Mouse (Mus musculus) stomach, embryonic 16.5 days (tissue): ENCODE data around the gene Ank3. TPM values are rescaled to one million over a fixed set of nuclear protein-coding genes. Genes with fewer than 3 reads are reported as not detected.

Experiments used
- ATAC-seq: fragments of 200-750 bp; cut with Nextera tagmentation; 2 replicates; pipeline ENCODE4 v1.8.0; 2017; ENCODE audit warnings: moderate number of reproducible peaks, moderate TSS enrichment; ENCODE audit not compliant: insufficient read depth, low FRiP score
- H3K27ac ChIP-seq: fragments of 300-500 bp; sonication (generic); 2 replicates; pipeline ENCODE4 v1.5.1; 2014; ENCODE audit warnings: low read length
- H3K27me3 ChIP-seq: fragments of 300-500 bp; sonication (generic); 2 replicates; pipeline ENCODE4 v1.6.1; 2014; ENCODE audit warnings: low read length, control low read depth, mixed read lengths; ENCODE audit not compliant: control insufficient read depth, insufficient read depth
- H3K36me3 ChIP-seq: fragments of 300-500 bp; sonication (generic); 2 replicates; pipeline ENCODE4 v1.6.1; 2014; ENCODE audit warnings: low read length; ENCODE audit not compliant: control insufficient read depth, insufficient read depth
- H3K4me1 ChIP-seq: fragments of 300-500 bp; sonication (generic); 2 replicates; pipeline ENCODE4 v1.6.1; 2014; ENCODE audit warnings: low read length, control low read depth, mixed read lengths; ENCODE audit not compliant: control insufficient read depth, insufficient read depth
- H3K4me2 ChIP-seq: fragments of 300-500 bp; sonication (generic); 2 replicates; pipeline ENCODE4 v1.6.1; 2014; ENCODE audit warnings: low read depth, low read length, mixed read lengths
- H3K4me3 ChIP-seq: fragments of 300-500 bp; sonication (generic); replicated peaks from 2 replicates; pipeline ENCODE4 v1.5.1; 2014; ENCODE audit warnings: mild to moderate bottlenecking, low read length
- H3K9ac ChIP-seq: fragments of 300-500 bp; sonication (generic); 2 replicates; pipeline ENCODE4 v1.6.1; 2014; ENCODE audit warnings: low read length
- H3K9me3 ChIP-seq: fragments of 300-500 bp; sonication (generic); replicated peaks from 2 replicates; pipeline ENCODE4 v1.6.1; 2016; ENCODE audit warnings: low read length, control low read depth; ENCODE audit not compliant: control insufficient read depth
- WGBS: fragments of 180-500 bp; shearing (Covaris S2); extraction: QIAGEN DNeasy Blood & Tissue Kit; methylation state at CpG from one replicate; pipeline ENCODE4 v1.1.7; 2014; 5-methylcytosine and 5-hydroxymethylcytosine counted together
- polyA plus RNA-seq: library from polyadenylated mRNA; unstranded; fragments of >200 nt; fragmentation: Nextera tagmentation; extraction: Ambion mirVana; gene quantifications from 2 replicates; pipeline ENCODE4 v1.2.1, GENCODE M21; 2015

Ank3 gene
- polyA plus RNA-seq, 1 experiment from 2014 or later = 37.7 TPM

DNA sequence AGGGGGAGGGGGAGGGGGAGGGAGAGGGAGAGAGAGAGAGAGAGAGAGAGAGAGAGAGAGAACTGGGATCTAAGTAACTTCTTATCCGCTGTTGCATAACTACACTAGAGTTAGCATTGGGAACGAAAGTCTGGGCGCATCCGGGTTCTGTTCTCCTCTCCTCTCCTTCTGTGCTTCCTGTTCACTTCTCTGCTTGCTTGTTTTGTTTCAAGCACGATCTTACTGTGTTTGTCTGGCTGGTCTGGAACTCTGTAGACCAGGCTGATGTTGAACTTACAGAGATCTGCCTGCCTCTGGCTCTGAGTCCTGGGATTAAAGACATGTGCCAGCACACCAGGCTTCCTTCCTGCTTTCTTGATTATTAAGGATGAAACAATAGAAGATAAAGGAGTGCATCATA, 519.1 kb downstream of the Ank3 start:
- H3K36me3 ChIP-seq = no peaks in the 10 kb centered on the region
- no peaks in the 10 kb centered on the region for H3K27me3 ChIP-seq
- WGBS = 81% methylated on average over 5 of the region's 5 CpGs
- no peak overlapping the region for H3K4me2 ChIP-seq
- H3K27ac ChIP-seq = no peak overlapping the region
- peaks cover 3% of the 10 kb centered on the region; the same call in 1 of the 2 replicates for H3K4me1 ChIP-seq
- no peaks in the 10 kb centered on the region for H3K9me3 ChIP-seq
- H3K9ac ChIP-seq = no peak overlapping the region
- no peak for ATAC-seq
- no peak overlapping the region for H3K4me3 ChIP-seq

DNA sequence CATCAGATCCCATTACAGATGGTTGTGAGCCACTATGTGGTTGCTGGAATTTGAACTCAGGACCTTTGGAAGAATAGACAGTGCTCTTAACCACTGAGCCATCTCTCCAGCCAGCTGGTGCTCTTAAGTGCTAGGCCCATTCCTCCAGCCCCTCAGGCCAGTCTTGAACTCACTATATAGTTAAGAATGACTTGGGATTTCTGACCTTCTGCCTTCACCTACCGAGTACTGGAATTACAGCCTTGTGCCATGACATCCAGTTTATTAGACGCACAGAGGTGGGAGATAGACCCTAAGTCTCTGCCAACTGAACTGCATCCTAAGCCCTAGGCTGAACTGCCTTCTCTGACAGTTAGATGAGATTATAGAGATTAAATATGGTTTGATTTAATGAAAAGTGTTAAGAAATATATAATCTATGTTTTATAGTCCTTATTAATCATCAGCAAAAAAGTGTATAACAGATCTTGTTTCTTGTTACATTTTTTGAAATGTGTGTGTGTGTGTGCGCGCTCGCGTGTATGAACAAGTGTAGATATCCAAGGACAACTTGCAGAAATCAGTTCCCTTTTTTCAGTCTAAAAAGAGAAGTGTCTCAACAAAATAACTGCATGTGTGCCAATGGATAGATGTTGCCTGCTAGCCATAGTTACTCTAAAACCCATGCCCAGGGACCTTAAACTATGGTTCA, 520.0 kb downstream of the Ank3 start:
- H3K9ac ChIP-seq = no peak overlapping the region
- no peaks in the 10 kb centered on the region for H3K9me3 ChIP-seq
- peaks cover 3% of the 10 kb centered on the region; the same call in 1 of the 2 replicates for H3K4me1 ChIP-seq
- H3K4me2 ChIP-seq = no peak overlapping the region
- no peak overlapping the region for H3K4me3 ChIP-seq
- H3K36me3 ChIP-seq = no peaks in the 10 kb centered on the region
- ATAC-seq = no peak
- no peaks in the 10 kb centered on the region for H3K27me3 ChIP-seq
- 93% methylated on average over 6 of the region's 6 CpGs for WGBS
- no peak overlapping the region for H3K27ac ChIP-seq

DNA sequence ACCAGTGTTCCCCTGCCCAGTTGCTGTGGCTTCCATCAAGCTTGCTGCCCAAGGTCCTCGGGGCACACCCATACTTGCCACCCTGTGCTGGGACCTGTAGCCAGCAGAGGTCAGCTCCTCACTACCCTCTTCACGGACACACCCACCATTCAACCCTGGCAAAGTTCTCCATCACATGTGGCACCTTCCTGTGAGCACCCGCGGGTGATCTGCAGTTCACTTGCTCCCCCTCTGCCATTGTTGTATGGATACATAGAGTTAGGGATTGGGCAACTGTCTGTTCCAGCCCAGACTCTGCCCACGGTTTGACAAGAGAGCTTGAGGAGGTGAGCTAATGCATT, 520.5 kb downstream of the Ank3 start:
- Histone ChIP-seq H3K9ac (no peak overlapping the region), H3K9me3 (no peaks in the 10 kb centered on the region), H3K27me3 (no peaks in the 10 kb centered on the region), H3K4me3 (no peak overlapping the region), H3K36me3 (no peaks in the 10 kb centered on the region), H3K4me1 (peaks cover 3% of the 10 kb centered on the region; the same call in 1 of the 2 replicates), H3K4me2 (no peak overlapping the region), H3K27ac (no peak overlapping the region)
- 79% methylated on average over 5 of the region's 5 CpGs for WGBS
- no peak for ATAC-seq

DNA sequence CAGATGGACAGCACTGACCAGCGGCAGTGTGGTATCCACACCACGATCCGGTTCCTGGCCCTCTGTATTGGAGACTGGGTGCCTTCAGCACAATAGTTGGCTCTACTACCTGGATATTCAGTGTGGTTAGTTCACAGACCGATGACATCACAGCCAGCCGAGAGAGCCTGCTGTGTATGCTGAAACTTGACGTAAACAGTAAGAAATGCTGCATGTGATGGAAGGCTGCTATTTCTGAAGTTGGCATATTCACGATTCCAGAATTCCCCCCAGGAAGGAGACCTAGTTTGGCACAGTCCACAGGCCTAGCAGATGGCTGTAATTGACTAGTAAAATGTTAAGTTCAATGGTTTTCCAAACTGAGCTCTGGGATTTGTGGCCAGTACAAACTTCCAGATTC, 521.2 kb downstream of the Ank3 start:
- H3K4me2 ChIP-seq = no peak overlapping the region
- H3K9me3 ChIP-seq = no peaks in the 10 kb centered on the region
- no peaks in the 10 kb centered on the region for H3K36me3 ChIP-seq
- no peak overlapping the region for H3K27ac ChIP-seq
- peaks cover 10% of the 10 kb centered on the region; the same call in 1 of the 2 replicates for H3K4me1 ChIP-seq
- H3K9ac ChIP-seq = no peak overlapping the region
- no peaks in the 10 kb centered on the region for H3K27me3 ChIP-seq
- 72% methylated on average over 7 of the region's 7 CpGs for WGBS
- no peak overlapping the region for H3K4me3 ChIP-seq
- no peak for ATAC-seq

DNA sequence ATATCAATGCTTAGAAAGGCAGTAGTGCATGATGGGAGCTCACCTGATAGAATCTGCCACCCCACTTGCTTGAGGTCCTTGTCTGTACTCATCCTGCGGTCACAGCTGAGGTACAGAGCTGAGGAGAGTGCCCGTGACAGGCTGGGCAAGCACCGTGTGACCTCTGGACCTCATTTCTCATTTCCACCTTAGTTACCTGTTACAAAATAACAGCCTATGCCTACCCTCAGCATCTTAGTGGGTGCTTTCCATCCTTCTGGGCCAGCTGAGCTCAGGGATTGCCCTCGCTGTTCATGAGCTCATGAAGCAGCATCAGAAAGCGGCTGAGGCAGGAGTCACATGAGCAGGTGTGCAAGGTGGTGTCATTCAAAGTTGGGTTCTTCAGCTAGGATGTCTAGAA, 523.5 kb downstream of the Ank3 start:
- ATAC-seq = no peak
- Histone ChIP-seq H3K9me3 (no peaks in the 10 kb centered on the region), H3K27me3 (no peaks in the 10 kb centered on the region), H3K27ac (no peak overlapping the region), H3K9ac (no peak overlapping the region), H3K4me3 (no peak overlapping the region), H3K4me2 (no peak overlapping the region), H3K4me1 (peaks cover 20% of the 10 kb centered on the region; the same call in 1 of the 2 replicates), H3K36me3 (no peaks in the 10 kb centered on the region)
- WGBS = 80% methylated on average over 5 of the region's 5 CpGs

DNA sequence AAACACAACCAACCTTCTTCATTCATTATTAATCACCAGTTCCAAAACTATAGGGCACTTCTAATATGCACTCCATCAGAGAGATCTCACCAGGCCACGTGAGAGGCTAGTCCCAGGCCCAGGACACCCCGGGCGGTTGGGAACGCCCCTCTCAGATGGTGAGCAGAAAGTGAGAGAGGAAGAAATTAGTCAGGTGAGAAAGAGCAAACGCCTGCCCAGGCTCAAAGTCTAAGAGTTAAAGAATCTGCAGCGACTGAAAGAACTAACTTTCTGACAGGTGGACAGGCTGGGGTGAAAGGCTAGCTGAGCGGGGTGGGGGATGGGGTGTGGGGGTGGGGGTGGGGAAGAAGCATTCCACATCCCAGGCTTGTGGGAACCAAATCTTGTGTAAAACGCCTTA, 525.2 kb downstream of the Ank3 start:
- peak; percentile 42; the same call in 1 of the 2 replicates for ATAC-seq
- WGBS = 14% methylated on average over 8 of the region's 8 CpGs
- Histone ChIP-seq H3K4me1 (peaks cover 21% of the 10 kb centered on the region; the same call in 1 of the 2 replicates), H3K4me3 (no peak overlapping the region), H3K27me3 (no peaks in the 10 kb centered on the region), H3K4me2 (no peak overlapping the region), H3K9me3 (no peaks in the 10 kb centered on the region), H3K27ac (peak overlapping the region; percentile 95), H3K9ac (no peak overlapping the region), H3K36me3 (no peaks in the 10 kb centered on the region)

DNA sequence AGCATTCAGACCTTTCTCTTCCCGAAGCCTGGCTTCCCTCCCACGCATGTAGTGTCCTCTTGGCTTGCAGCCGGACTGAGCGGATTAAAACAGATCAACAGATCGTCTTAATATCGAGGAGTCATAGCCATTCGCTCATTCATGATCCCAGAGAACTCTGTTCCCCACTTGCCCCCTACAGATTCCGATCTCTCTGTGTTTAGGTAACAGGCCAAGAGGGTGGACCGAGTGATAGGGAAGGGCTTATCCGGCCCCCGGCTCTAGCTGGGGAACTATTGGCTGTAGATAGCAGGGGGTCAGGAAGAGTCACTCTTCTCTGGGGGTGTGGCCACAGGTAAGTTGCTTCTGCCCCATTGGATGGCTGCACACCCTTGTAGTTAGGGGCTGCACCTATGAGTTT, 525.7 kb downstream of the Ank3 start:
- Histone ChIP-seq H3K27me3 (no peaks in the 10 kb centered on the region), H3K27ac (peak overlapping the region; percentile 95), H3K36me3 (no peaks in the 10 kb centered on the region), H3K4me3 (peak overlapping the region; percentile 44; the same call in 1 of the 2 replicates), H3K4me1 (peaks cover 21% of the 10 kb centered on the region; the same call in 1 of the 2 replicates), H3K4me2 (peak overlapping the region; percentile 61), H3K9ac (no peak overlapping the region), H3K9me3 (no peaks in the 10 kb centered on the region)
- 6% methylated on average over 11 of the region's 11 CpGs for WGBS
- ATAC-seq = peak; percentile 86

DNA sequence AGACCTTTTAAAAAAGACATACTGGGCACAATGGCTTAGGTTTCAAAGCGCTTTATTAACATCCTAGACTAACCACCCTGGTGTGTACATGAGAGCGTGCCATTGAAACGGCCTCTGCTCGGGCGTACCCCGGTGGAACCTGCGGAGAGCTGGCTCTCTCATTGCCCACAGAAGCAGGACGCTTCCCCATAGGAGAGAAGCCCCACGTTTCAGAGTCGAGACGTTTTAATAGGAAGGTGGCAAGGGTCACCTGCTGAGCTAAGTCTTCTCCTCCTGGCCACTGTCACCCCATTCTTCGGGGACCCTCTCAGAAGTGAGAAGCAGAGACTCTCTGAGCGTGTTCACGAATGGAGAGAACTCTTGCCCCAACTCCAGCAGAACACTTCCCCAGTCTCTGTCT, 526.3 kb downstream of the Ank3 start:
- ATAC-seq = no peak
- 6% methylated on average over 14 of the region's 14 CpGs for WGBS

DNA sequence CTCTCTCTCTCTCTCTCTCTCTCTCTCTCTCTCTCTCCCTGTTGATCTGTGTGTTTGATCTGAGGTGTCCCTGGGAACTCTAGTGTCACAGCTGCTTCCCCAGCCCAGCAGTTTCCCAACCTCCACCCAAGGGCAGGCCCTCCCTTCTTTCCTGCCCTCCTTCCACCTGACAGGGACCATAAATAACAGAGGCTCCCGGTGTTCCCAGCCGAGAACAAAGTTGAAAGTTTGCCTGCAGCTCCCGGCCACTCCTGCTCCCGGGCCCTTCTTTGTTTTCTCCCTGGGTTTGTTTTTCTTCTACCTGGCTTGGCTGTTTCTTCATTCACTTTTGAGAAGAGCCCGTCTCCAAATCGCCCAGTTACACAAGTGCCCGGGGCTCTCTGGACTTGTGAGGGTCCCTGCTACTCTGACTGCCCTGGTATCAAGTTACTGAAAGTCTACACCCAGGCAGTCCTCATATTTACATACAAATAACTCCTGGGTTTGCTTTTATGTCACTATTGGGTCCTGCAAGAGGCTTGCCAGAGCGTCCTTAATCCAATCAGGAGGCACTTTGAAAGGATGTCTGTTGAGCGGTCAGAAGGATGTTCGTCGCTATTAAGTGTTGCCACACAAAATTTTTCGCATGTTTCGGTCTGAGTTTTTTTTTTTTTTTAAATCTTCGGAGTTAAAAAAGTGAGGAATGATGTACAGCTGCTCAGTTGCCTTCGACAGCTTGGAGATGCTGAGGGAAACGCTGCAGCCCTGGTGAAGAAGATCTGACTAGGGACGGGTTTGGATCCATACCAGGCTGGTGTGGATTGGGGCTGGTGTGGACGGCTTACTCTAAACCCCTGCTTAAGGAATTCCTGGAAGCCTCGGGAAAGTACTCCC, 526.9 kb downstream of the Ank3 start:
- Histone ChIP-seq H3K4me1 (peaks cover 21% of the 10 kb centered on the region; the same call in 1 of the 2 replicates), H3K9ac (peak overlapping the region; percentile 65), H3K4me2 (peak overlapping the region; percentile 61), H3K27me3 (no peaks in the 10 kb centered on the region), H3K36me3 (no peaks in the 10 kb centered on the region), H3K9me3 (no peaks in the 10 kb centered on the region), H3K4me3 (peak overlapping the region; percentile 44), H3K27ac (peak overlapping the region; percentile 95)
- WGBS = 3% methylated on average over 19 of the region's 19 CpGs
- ATAC-seq = peak; percentile 48; the same call in 1 of the 2 replicates

More for the DNA sequence above, 526.3 kb downstream of the Ank3 start:
- H3K4me1 ChIP-seq = peaks cover 21% of the 10 kb centered on the region; the same call in 1 of the 2 replicates
- H3K9me3 ChIP-seq = no peaks in the 10 kb centered on the region
- peak overlapping the region; percentile 65 for H3K9ac ChIP-seq
- H3K4me3 ChIP-seq = peak overlapping the region; percentile 44
- peak overlapping the region; percentile 61 for H3K4me2 ChIP-seq
- peak overlapping the region; percentile 95 for H3K27ac ChIP-seq
- no peaks in the 10 kb centered on the region for H3K36me3 ChIP-seq
- no peaks in the 10 kb centered on the region for H3K27me3 ChIP-seq
